Comparison of ENCODE assay signal across 8 mouse cellular contexts in the genomic region with DNA sequence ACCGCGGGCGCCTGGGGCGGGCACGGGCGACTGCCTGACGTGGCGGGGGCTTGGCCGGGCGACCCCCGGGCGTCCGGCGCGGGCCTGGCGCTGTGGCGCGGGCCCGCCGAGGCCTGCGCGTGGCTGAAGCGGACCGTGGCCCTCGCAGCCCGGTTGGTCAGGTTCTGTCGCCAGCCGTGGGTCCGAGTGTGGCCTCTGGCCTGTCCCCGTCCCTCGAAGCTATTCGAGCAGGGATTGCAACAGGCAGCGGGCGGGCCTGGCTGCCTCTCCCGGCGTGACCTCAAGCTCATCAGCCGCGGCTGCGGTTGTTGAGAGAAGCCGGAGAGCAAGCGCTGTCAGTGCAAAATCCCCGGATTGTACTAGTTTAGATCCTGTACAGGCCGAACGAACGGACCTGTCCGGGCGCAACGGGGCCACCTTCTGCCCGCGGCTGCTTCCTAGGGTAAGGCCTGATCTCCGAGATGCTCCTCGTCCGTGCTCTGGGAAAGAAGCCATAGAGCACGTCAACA. TPM values are rescaled to one million over a fixed set of nuclear protein-coding genes. Genes with fewer than 3 reads are reported as not detected.
DNase-seq lines count a peak whose midpoint lies in the region; ATAC-seq and TF ChIP-seq lines count a peak whose summit lies in the region.

No protein-coding gene starts in this region.

- peaks cover 19 to 33% of the 10 kb centered on the region in 2 experiments for H3K4me1 ChIP-seq in MEL (ENCODE audit: control insufficient read depth in 1 of 2, insufficient read depth in 2 of 2, low read length in 2 of 2)
- H3K4me1 ChIP-seq in erythroblast, embryonic 14.5 days (ENCODE audit: control insufficient read depth), result peaks cover 46% of the 10 kb centered on the region
- H3K4me1 ChIP-seq in heart, embryonic 16.5 days (ENCODE audit: control insufficient read depth, insufficient read depth, low read length), result peaks cover 12% of the 10 kb centered on the region
- peaks cover 53% of the 10 kb centered on the region for H3K4me1 ChIP-seq in liver, embryonic 15.5 days (replicated peaks)
- peaks cover 46% of the 10 kb centered on the region for H3K4me1 ChIP-seq in neural tube, embryonic 13.5 days (replicated peaks)

- no peak for TF ChIP-seq CTCF in MEL (IDR thresholded peaks at IDR 0.05 in 2 of 3, conservative IDR thresholded peaks at IDR 0.05 in 1 of 3; ENCODE audit: control insufficient read depth in 1 of 3, insufficient read depth in 1 of 3, low read depth in 2 of 3, low read length in 3 of 3, poor library complexity in 1 of 3, severe bottlenecking in 1 of 3)

- no peaks in the 10 kb centered on the region for H3K27me3 ChIP-seq in MEL (ENCODE audit: control insufficient read depth in 1 of 2, insufficient read depth in 2 of 2, low read length in 2 of 2)
- H3K27me3 ChIP-seq in erythroblast, embryonic 14.5 days (ENCODE audit: control insufficient read depth), result peaks cover 37% of the 10 kb centered on the region
- H3K27me3 ChIP-seq in heart, embryonic 16.5 days (ENCODE audit: control insufficient read depth, insufficient read depth, low read length), result no peaks in the 10 kb centered on the region
- H3K27me3 ChIP-seq in liver, embryonic 15.5 days, result peaks cover 20% of the 10 kb centered on the region
- peaks cover 6% of the 10 kb centered on the region; the same call in 1 of the 2 replicates for H3K27me3 ChIP-seq in neural tube, embryonic 13.5 days

- TF ChIP-seq RAD21 in MEL (IDR thresholded peaks at IDR 0.05; ENCODE audit: low read depth, low read length), result no peak

- TF ChIP-seq EP300 in MEL (IDR thresholded peaks at IDR 0.05; ENCODE audit: low read depth in 1 of 2, low read length in 2 of 2), result no peak

- H3K4me2 ChIP-seq in heart, embryonic 16.5 days (ENCODE audit: low read depth, low read length), result peak overlapping the region; percentile 98
- peak overlapping the region; percentile 98 for H3K4me2 ChIP-seq in liver, embryonic 15.5 days
- peak overlapping the region; percentile 72 for H3K4me2 ChIP-seq in neural tube, embryonic 13.5 days

- H3K36me3 ChIP-seq in MEL (ENCODE audit: control insufficient read depth in 1 of 2, insufficient read depth in 2 of 2, low read length in 2 of 2), result peaks cover 5 to 36% of the 10 kb centered on the region in 2 experiments
- H3K36me3 ChIP-seq in erythroblast, embryonic 14.5 days (ENCODE audit: control insufficient read depth), result peaks cover 2% of the 10 kb centered on the region; the same call in 1 of the 2 replicates
- peaks cover 4% of the 10 kb centered on the region; the same call in 1 of the 2 replicates for H3K36me3 ChIP-seq in heart, embryonic 16.5 days (ENCODE audit: control insufficient read depth, insufficient read depth)
- no peaks in the 10 kb centered on the region for H3K36me3 ChIP-seq in liver, embryonic 15.5 days (replicated peaks)
- H3K36me3 ChIP-seq in neural tube, embryonic 13.5 days, result 0 out of 2 replicates have a peak, but pooled peaks cover 8% of the 10 kb centered on the region

- H3K9me3 ChIP-seq in MEL (replicated peaks; ENCODE audit: insufficient read depth, low read length), result no peaks in the 10 kb centered on the region
- peaks cover 4% of the 10 kb centered on the region; the same call in 1 of the 2 replicates for H3K9me3 ChIP-seq in erythroblast, embryonic 14.5 days (ENCODE audit: control insufficient read depth, low read length)
- H3K9me3 ChIP-seq in heart, embryonic 16.5 days (replicated peaks; ENCODE audit: control insufficient read depth, low read length), result no peaks in the 10 kb centered on the region
- H3K9me3 ChIP-seq in liver, embryonic 15.5 days (replicated peaks), result no peaks in the 10 kb centered on the region
- no peaks in the 10 kb centered on the region for H3K9me3 ChIP-seq in neural tube, embryonic 13.5 days

- no peak for TF ChIP-seq POLR2A in MEL (IDR thresholded peaks at IDR 0.05; ENCODE audit: control insufficient read depth in 1 of 2, insufficient read depth in 1 of 2, low read depth in 1 of 2, low read length in 2 of 2, poor library complexity in 1 of 2)

- 1% methylated on average over 54 of the region's 54 CpGs for WGBS in heart, embryonic 16.5 days
- WGBS in liver, embryonic 15.5 days (ENCODE audit: insufficient replicate concordance), result 2% methylated on average over 54 of the region's 54 CpGs
- 2% methylated on average over 54 of the region's 54 CpGs for WGBS in neural tube, embryonic 13.5 days

- H3K79me2 ChIP-seq in MEL (ENCODE audit: control insufficient read depth, insufficient read depth, low read length, poor library complexity), result peaks cover 32% of the 10 kb centered on the region

- peak overlapping the region; percentile 93 for H3K27ac ChIP-seq in MEL (ENCODE audit: control insufficient read depth, low read depth, low read length)
- peak overlapping the region; percentile 58 for H3K27ac ChIP-seq in heart, embryonic 16.5 days (ENCODE audit: low read length)
- 0 out of 2 replicates have a peak overlapping the region, but pooled peaks have one; percentile 41 for H3K27ac ChIP-seq in liver, embryonic 15.5 days (replicated peaks)
- peak overlapping the region; percentile 83 for H3K27ac ChIP-seq in neural tube, embryonic 13.5 days (replicated peaks)

- ATAC-seq in heart, embryonic 16.5 days (replicated peaks; ENCODE audit: extremely low read depth, insufficient read depth, low FRiP score), result peak; percentile 41
- peak; percentile 43 for ATAC-seq in liver, embryonic 15.5 days (ENCODE audit: insufficient read depth)
- ATAC-seq in neural tube, embryonic 13.5 days (ENCODE audit: low read depth), result peak; percentile 73
- no peak for ATAC-seq in erythroid progenitor cell, adult 5-6 weeks (replicated peaks; ENCODE audit: low FRiP score, poor library complexity, severe bottlenecking)

- peak overlapping the region; percentile 75 to 86 for H3K4me3 ChIP-seq in MEL (ENCODE audit: control insufficient read depth in 1 of 2, insufficient read depth in 1 of 2, low read depth in 2 of 2, low read length in 2 of 2)
- peak overlapping the region; percentile 65 for H3K4me3 ChIP-seq in erythroblast, embryonic 14.5 days (replicated peaks)
- peak overlapping the region; percentile 72 for H3K4me3 ChIP-seq in heart, embryonic 16.5 days (ENCODE audit: low read length)
- H3K4me3 ChIP-seq in liver, embryonic 15.5 days (replicated peaks), result peak overlapping the region; percentile 61
- H3K4me3 ChIP-seq in neural tube, embryonic 13.5 days, result peak overlapping the region; percentile 70

- DNase-seq in MEL (ENCODE audit: low read depth, low spot score), result peak; percentile 61
- DNase-seq in brain, adult 2 months (ENCODE audit: low read depth, low spot score), result peak; percentile 73
- DNase-seq in kidney, postnatal 10 days, result peak; percentile 70

- H3K9ac ChIP-seq in MEL (ENCODE audit: control insufficient read depth, low read depth, low read length, poor library complexity, severe bottlenecking), result peak overlapping the region; percentile 80
- H3K9ac ChIP-seq in heart, embryonic 16.5 days (ENCODE audit: low read length), result peak overlapping the region; percentile 89
- peak overlapping the region; percentile 63 for H3K9ac ChIP-seq in liver, embryonic 15.5 days
- peak overlapping the region; percentile 91 for H3K9ac ChIP-seq in neural tube, embryonic 13.5 days

TF ChIP-seq in MEL, 35 proteins besides CTCF, POLR2A, EP300 and RAD21 (continues in another document):
- no peak for TF ChIP-seq ELF1 (IDR thresholded peaks at IDR 0.05; ENCODE audit: low read depth, low read length)
- TF ChIP-seq HCFC1 (IDR thresholded peaks at IDR 0.05; ENCODE audit: low read depth, low read length), result no peak
- no peak for TF ChIP-seq TCF12 (IDR thresholded peaks at IDR 0.05; ENCODE audit: low read depth, low read length)
- no peak for TF ChIP-seq GABPA (IDR thresholded peaks at IDR 0.05; ENCODE audit: low read depth, low read length)
- no peak for TF ChIP-seq NELFE (IDR thresholded peaks at IDR 0.05; ENCODE audit: low read depth, low read length)
- no peak for TF ChIP-seq ZC3H11A (IDR thresholded peaks at IDR 0.05; ENCODE audit: low read depth, low read length)

RNA-seq across cellular contexts. Expression of gene Klhl22, which starts 0.4 kb away (rescaled TPM):
- total RNA-seq in MEL (2012; rRNA removed), result 93.6 and 97.0 TPM in 2 replicates
- polyA plus RNA-seq in MEL (2012; ENCODE audit: insufficient read depth in 1 of 2, insufficient read length in 2 of 2, low read depth in 1 of 2, low replicate concordance in 2 of 2, missing spikeins in 1 of 2), result 100 to 1,000 TPM in 1 of 2 experiments, 10 to 100 TPM in 1; 82.4 to 191 TPM
- 0.22 and 1.5 TPM in 2 replicates for polyA plus RNA-seq in erythroblast, embryonic 14.5 days (2012)
- polyA plus RNA-seq in heart, embryonic 16.5 days (2015; fragmentation: Nextera tagmentation; extraction: Ambion mirVana), result 36.4 and 39.6 TPM in 2 replicates
- polyA plus RNA-seq in liver, embryonic 15.5 days (2015; fragmentation: Nextera tagmentation; extraction: Ambion mirVana), result 13.0 and 14.3 TPM in 2 replicates
- polyA plus RNA-seq in neural tube, embryonic 13.5 days (2015; fragmentation: Nextera tagmentation; extraction: Ambion mirVana), result 76.2 and 77.1 TPM in 2 replicates
- total RNA-seq in erythroid progenitor cell, adult 5-6 weeks (2015; ENCODE audit: low replicate concordance), result 4.2 and 5.4 TPM in 2 replicates
- 3.7 and 3.9 TPM in 2 replicates for total RNA-seq in erythroid progenitor cell, adult 5-6 weeks (2017; ENCODE audit: low replicate concordance)

RNA-seq across cellular contexts. Expression of gene Med15, which starts 27.2 kb away (rescaled TPM):
- total RNA-seq in MEL (2012; rRNA removed), result 25.9 and 27.6 TPM in 2 replicates
- polyA plus RNA-seq in MEL (2012; ENCODE audit: insufficient read depth in 1 of 2, insufficient read length in 2 of 2, low read depth in 1 of 2, low replicate concordance in 2 of 2, missing spikeins in 1 of 2), result 10 to 100 TPM in 1 of 2 experiments, not detected in 1; 62.0 TPM
- 7.7 and 8.2 TPM in 2 replicates for polyA plus RNA-seq in erythroblast, embryonic 14.5 days (2012)
- polyA plus RNA-seq in heart, embryonic 16.5 days (2015; fragmentation: Nextera tagmentation; extraction: Ambion mirVana), result 32.3 and 35.9 TPM in 2 replicates
- 15.9 and 17.1 TPM in 2 replicates for polyA plus RNA-seq in liver, embryonic 15.5 days (2015; fragmentation: Nextera tagmentation; extraction: Ambion mirVana)
- polyA plus RNA-seq in neural tube, embryonic 13.5 days (2015; fragmentation: Nextera tagmentation; extraction: Ambion mirVana), result 46.6 and 56.0 TPM in 2 replicates
- 55.1 and 70.8 TPM in 2 replicates for total RNA-seq in erythroid progenitor cell, adult 5-6 weeks (2015; ENCODE audit: low replicate concordance)
- total RNA-seq in erythroid progenitor cell, adult 5-6 weeks (2017; ENCODE audit: low replicate concordance), result 57.3 and 60.2 TPM in 2 replicates

RNA-seq across cellular contexts. Expression of gene Scarf2, which starts 37.2 kb away (rescaled TPM):
- total RNA-seq in MEL (2012; rRNA removed), result 0.62 TPM in 2 replicates
- 1 to 10 TPM in 1 of 2 experiments, not detected in 1; 1.2 TPM for polyA plus RNA-seq in MEL (2012; ENCODE audit: insufficient read depth in 1 of 2, insufficient read length in 2 of 2, low read depth in 1 of 2, low replicate concordance in 2 of 2, missing spikeins in 1 of 2)
- polyA plus RNA-seq in erythroblast, embryonic 14.5 days (2012), result 0.03 TPM in 1 of 2 replicates, not detected in the other
- 4.3 and 5.5 TPM in 2 replicates for polyA plus RNA-seq in heart, embryonic 16.5 days (2015; fragmentation: Nextera tagmentation; extraction: Ambion mirVana)
- 1.0 and 1.8 TPM in 2 replicates for polyA plus RNA-seq in liver, embryonic 15.5 days (2015; fragmentation: Nextera tagmentation; extraction: Ambion mirVana)
- polyA plus RNA-seq in neural tube, embryonic 13.5 days (2015; fragmentation: Nextera tagmentation; extraction: Ambion mirVana), result 3.4 and 3.7 TPM in 2 replicates
- 0.42 TPM in 1 of 2 replicates, not detected in the other for total RNA-seq in erythroid progenitor cell, adult 5-6 weeks (2015; ENCODE audit: low replicate concordance)
- not detected in 2 replicates for total RNA-seq in erythroid progenitor cell, adult 5-6 weeks (2017; ENCODE audit: low replicate concordance)

Comparison
In these comparisons a context has a peak if more than half of its experiments do, and no peak if none do; other contexts are left out.
1. H3K27ac ChIP-seq: peak in every context shown above with its lines; median percentile 93 in MEL; 83 in neural tube, embryonic 13.5 days; 58 in heart, embryonic 16.5 days; 41 in liver, embryonic 15.5 days.